Mouse (Mus musculus) forebrain, embryonic 14.5 days (tissue): ENCODE measurements around the gene Kcnh8. TPM values are rescaled to one million over a fixed set of nuclear protein-coding genes. Genes with fewer than 3 reads are reported as not detected.

Source experiments
- ATAC-seq: fragments of 200-750 bp; cut with Nextera tagmentation; 2 replicates; pipeline ENCODE4 v1.8.0; 2017; ENCODE audit warnings: mild to moderate bottlenecking, moderate library complexity
- DNase-seq: peaks from one replicate; pipeline ENCODE4 v3.0.0-alpha.2; 2015; ENCODE audit warnings: low spot score
- H3K27ac ChIP-seq: fragments of 300-500 bp; sonication (generic); 2 replicates; pipeline ENCODE4 v1.5.1; 2014; ENCODE audit warnings: low read depth, mild to moderate bottlenecking, control low read depth, low read length, moderate library complexity
- H3K27me3 ChIP-seq: fragments of 300-500 bp; sonication (generic); replicated peaks from 2 replicates; pipeline ENCODE4 v1.6.1; 2014; ENCODE audit warnings: low read length, control low read depth, mixed read lengths; ENCODE audit not compliant: control insufficient read depth, insufficient read depth
- H3K36me3 ChIP-seq: fragments of 300-500 bp; sonication (generic); 2 replicates; pipeline ENCODE4 v1.6.1; 2014; ENCODE audit warnings: low read length, control low read depth; ENCODE audit not compliant: control insufficient read depth, insufficient read depth
- H3K4me1 ChIP-seq: fragments of 300-500 bp; sonication (generic); 2 replicates; pipeline ENCODE4 v1.6.1; 2014; ENCODE audit warnings: antibody characterized with exemption, low read length, control low read depth; ENCODE audit not compliant: control insufficient read depth, insufficient read depth
- H3K4me2 ChIP-seq: fragments of 300-500 bp; sonication (generic); 2 replicates; pipeline ENCODE4 v1.6.1; 2014; ENCODE audit warnings: mild to moderate bottlenecking, control low read depth, low read length
- H3K4me3 ChIP-seq: fragments of 300-500 bp; sonication (generic); 2 replicates; pipeline ENCODE4 v1.5.1; 2014; ENCODE audit warnings: low read depth, low read length, control low read depth
- H3K9ac ChIP-seq: fragments of 300-500 bp; sonication (generic); 2 replicates; pipeline ENCODE4 v1.6.1; 2014; ENCODE audit warnings: mild to moderate bottlenecking, low read length, control low read depth, moderate library complexity
- H3K9me3 ChIP-seq: fragments of 300-500 bp; sonication (generic); replicated peaks from 2 replicates; pipeline ENCODE4 v1.6.1; 2016; ENCODE audit warnings: low read length, control low read depth, mixed read lengths; ENCODE audit not compliant: control insufficient read depth
- WGBS: fragments of 180-500 bp; shearing (Covaris S2); extraction: QIAGEN DNeasy Blood & Tissue Kit; methylation state at CpG from one replicate; pipeline ENCODE4 v1.1.7; 2014; 5-methylcytosine and 5-hydroxymethylcytosine counted together
- polyA plus RNA-seq: library from polyadenylated mRNA; unstranded; fragments of >200 nt; fragmentation: Nextera tagmentation; extraction: Ambion mirVana; gene quantifications from 2 replicates; pipeline ENCODE4 v1.2.1, GENCODE M21; 2014

The Kcnh8 gene
- polyA plus RNA-seq, 1 experiment from 2014 or later, result 3.4 TPM

GRCm38 (mm10) chr17:52738436-52738835 lies 135.9 kb downstream of the Kcnh8 start:
- Histone ChIP-seq H3K4me3 (no peak overlapping the region), H3K4me1 (no peaks in the 10 kb centered on the region), H3K9ac (no peak overlapping the region), H3K36me3 (no peaks in the 10 kb centered on the region), H3K27me3 (no peaks in the 10 kb centered on the region), H3K4me2 (no peak overlapping the region), H3K27ac (no peak overlapping the region), H3K9me3 (no peaks in the 10 kb centered on the region)
- ATAC-seq (no peak), DNase-seq (no peak)

- H3K9ac ChIP-seq, result no peak overlapping the region
- H3K27ac ChIP-seq, result no peak overlapping the region
- no peak overlapping the region for H3K4me3 ChIP-seq
- DNase-seq (no peak), ATAC-seq (no peak)
- no peaks in the 10 kb centered on the region for H3K9me3 ChIP-seq
- H3K4me1 ChIP-seq, result no peaks in the 10 kb centered on the region
- H3K27me3 ChIP-seq, result no peaks in the 10 kb centered on the region
- no peaks in the 10 kb centered on the region for H3K36me3 ChIP-seq
- no peak overlapping the region for H3K4me2 ChIP-seq
- 62% methylated on average over 3 of the region's 3 CpGs for WGBS
These were observed 185.6 kb downstream of the Kcnh8 start for GRCm38 (mm10) chr17:52788151-52788550.

DNA sequence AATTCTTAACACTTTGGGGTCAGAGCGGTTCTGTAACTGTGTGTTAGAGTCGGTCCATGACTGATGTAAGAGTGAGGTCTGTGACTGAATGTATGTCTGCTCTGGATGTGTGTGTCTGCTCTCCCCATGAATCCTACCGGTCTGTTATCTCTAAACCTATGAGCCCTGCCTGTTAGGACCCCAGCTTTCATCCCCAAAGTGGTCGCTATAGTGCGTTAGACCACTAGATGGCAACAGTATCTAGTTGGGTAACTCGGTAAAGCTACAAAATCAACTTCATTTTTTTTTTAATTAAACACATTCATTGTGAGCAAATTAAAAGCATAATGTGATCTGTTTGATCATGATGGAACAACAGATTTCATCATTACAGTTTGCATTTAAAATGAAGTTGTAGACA lies 202.0 kb downstream of the Kcnh8 start:
- ATAC-seq (no peak), DNase-seq (no peak)
- H3K27ac ChIP-seq, result no peak overlapping the region
- H3K4me3 ChIP-seq, result no peak overlapping the region
- H3K36me3 ChIP-seq, result no peaks in the 10 kb centered on the region
- no peak overlapping the region for H3K9ac ChIP-seq
- H3K9me3 ChIP-seq, result no peaks in the 10 kb centered on the region
- 57% methylated on average over 6 of the region's 6 CpGs for WGBS
- H3K4me1 ChIP-seq, result no peaks in the 10 kb centered on the region
- no peak overlapping the region for H3K4me2 ChIP-seq
- H3K27me3 ChIP-seq, result no peaks in the 10 kb centered on the region

DNA sequence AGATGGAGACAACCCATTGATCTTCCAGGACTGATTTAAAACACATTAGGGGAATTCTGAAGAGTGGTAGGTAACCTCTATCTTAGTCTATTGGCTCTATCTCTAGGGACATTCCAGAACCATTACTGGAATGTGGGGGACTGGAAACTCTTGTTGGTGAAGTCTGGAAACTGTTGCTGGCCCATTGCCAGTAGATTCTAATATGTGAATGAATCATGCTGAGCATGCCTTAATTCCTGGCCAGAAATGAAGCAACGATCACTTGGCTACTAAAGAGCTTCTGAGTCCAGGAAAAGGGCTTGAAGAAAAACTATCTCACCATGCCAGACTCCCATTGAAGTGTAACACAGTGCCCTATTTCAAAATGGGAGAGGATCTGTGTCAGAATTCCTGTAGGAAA lies 208.3 kb downstream of the Kcnh8 start:
- Histone ChIP-seq H3K36me3 (no peaks in the 10 kb centered on the region), H3K4me1 (no peaks in the 10 kb centered on the region), H3K9me3 (no peaks in the 10 kb centered on the region), H3K4me2 (no peak overlapping the region), H3K9ac (no peak overlapping the region), H3K4me3 (no peak overlapping the region), H3K27ac (no peak overlapping the region), H3K27me3 (no peaks in the 10 kb centered on the region)
- no peak for ATAC-seq
- DNase-seq, result peak; percentile 33
- 50% methylated on average over 1 of the region's 1 CpGs for WGBS

DNA sequence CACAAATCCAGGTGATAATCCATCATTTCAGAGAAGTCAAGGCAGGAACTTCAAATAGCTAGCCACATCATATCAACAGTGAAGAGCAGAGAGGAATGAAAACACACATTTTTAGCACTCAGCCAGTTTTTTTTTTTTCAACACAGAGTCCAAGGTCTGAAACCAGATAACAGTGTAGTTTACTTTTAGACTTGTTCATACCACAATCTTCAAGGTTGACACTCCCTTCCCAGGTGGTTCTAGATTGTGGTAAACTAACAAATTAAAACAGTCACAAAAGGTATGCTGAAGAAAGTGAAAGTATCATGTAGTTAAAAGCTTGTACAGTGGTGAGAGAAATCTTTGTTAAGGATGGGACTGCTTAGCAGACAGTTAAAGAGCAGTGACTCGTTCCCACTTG lies 216.5 kb downstream of the Kcnh8 start:
- Histone ChIP-seq H3K27me3 (no peaks in the 10 kb centered on the region), H3K9ac (no peak overlapping the region), H3K36me3 (no peaks in the 10 kb centered on the region), H3K27ac (no peak overlapping the region), H3K4me1 (no peaks in the 10 kb centered on the region), H3K4me2 (no peak overlapping the region), H3K9me3 (no peaks in the 10 kb centered on the region), H3K4me3 (no peak overlapping the region)
- ATAC-seq, result no peak
- no peak for DNase-seq
- 88% methylated on average over 1 of the region's 1 CpGs for WGBS

DNA sequence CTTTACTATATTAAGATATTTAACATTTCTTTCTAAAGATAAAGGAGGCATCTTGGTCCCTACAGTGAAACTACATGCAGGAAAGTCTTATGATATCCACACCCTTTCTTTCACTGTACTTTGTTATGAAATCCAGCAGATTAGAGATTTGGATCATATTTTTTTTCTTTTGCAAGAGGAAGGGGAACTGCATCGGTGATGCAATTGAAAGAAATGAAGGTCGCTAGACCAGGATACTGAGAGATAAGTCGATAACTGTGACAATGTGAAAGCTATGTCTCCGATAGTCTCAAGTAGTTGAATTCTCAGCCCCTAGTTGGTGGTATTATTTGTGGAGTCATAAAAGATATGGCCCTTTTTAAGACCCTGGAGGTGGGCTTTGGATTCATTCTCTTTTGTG lies 227.2 kb downstream of the Kcnh8 start:
- Histone ChIP-seq H3K27ac (no peak overlapping the region), H3K9me3 (no peaks in the 10 kb centered on the region), H3K9ac (no peak overlapping the region), H3K4me2 (no peak overlapping the region), H3K27me3 (no peaks in the 10 kb centered on the region), H3K4me1 (no peaks in the 10 kb centered on the region), H3K36me3 (no peaks in the 10 kb centered on the region), H3K4me3 (no peak overlapping the region)
- ATAC-seq (no peak), DNase-seq (no peak)
- 95% methylated on average over 4 of the region's 4 CpGs for WGBS

DNA sequence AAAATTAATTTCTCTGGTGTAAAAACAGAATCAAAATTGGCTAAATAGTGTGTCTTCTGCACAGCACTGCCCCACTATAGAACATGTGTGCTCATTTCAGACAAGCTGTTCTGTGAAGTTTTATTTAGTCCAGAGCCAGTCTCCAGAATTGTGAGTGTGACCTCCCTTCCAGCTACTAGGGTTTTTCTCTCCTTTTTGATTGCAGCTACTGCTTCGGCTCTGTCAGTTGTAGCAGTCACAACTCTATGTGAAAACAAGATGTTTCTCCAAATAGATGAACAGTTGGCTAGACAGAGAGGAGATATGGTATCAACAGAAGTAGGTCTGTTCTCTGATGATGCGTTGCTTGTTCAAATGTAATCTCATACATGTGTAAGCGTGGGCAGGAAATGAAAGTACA lies 270.7 kb downstream of the Kcnh8 start:
- Histone ChIP-seq H3K4me2 (no peak overlapping the region), H3K27ac (no peak overlapping the region), H3K9me3 (no peaks in the 10 kb centered on the region), H3K4me1 (no peaks in the 10 kb centered on the region), H3K27me3 (no peaks in the 10 kb centered on the region), H3K9ac (no peak overlapping the region), H3K4me3 (no peak overlapping the region), H3K36me3 (no peaks in the 10 kb centered on the region)
- 82% methylated on average over 3 of the region's 3 CpGs for WGBS
- DNase-seq, result peak; percentile 1
- ATAC-seq, result no peak

DNA sequence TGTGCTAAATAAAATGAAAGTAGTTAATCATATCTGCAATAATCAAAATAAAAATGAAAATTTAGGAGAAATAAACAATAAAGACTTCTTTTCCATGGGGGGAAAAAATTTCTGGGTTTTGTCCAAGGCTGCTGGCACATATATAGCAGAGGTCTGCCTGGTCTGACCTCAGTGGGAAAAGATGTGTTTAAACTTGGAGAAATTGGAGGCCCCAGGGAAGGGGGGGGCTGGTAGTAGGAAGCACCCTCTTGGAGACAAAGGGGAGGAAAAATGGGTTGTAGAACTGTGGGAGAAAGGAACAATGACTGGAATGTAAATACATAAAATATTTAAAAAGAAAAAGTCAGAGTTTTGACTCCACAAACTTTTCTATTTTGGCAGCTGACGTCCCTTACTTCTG lies 276.5 kb downstream of the Kcnh8 start:
- Histone ChIP-seq H3K36me3 (no peaks in the 10 kb centered on the region), H3K4me3 (no peak overlapping the region), H3K4me1 (no peaks in the 10 kb centered on the region), H3K27ac (no peak overlapping the region), H3K9me3 (no peaks in the 10 kb centered on the region), H3K4me2 (no peak overlapping the region), H3K9ac (no peak overlapping the region), H3K27me3 (no peaks in the 10 kb centered on the region)
- DNase-seq (no peak), ATAC-seq (no peak)
- 47% methylated on average over 1 of the region's 1 CpGs for WGBS

DNA sequence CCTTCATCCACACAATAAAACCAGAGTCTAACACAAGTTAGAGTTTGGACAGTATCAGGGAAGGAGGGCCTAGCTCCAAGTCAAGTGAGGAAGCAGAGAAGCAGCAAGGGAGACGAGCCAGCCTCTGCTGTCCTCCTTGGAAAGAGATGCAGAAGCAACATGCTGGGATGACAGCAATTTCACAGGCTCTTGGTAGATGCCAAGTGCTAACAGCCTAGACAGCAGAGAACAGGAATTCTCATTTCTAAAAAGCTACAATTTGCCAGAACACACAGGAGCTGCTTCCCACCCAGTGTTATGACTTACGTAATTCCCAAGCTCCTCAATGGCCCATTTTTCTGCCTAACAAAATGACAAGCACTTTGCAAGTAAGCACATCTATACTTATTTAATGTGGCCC lies 277.5 kb downstream of the Kcnh8 start:
- DNase-seq, result peak; percentile 41
- no peak for ATAC-seq
- H3K4me1 ChIP-seq, result no peaks in the 10 kb centered on the region
- no peak overlapping the region for H3K27ac ChIP-seq
- H3K4me2 ChIP-seq, result no peak overlapping the region
- H3K36me3 ChIP-seq, result no peaks in the 10 kb centered on the region
- no peak overlapping the region for H3K9ac ChIP-seq
- H3K27me3 ChIP-seq, result no peaks in the 10 kb centered on the region
- 74% methylated on average over 2 of the region's 2 CpGs for WGBS
- no peaks in the 10 kb centered on the region for H3K9me3 ChIP-seq
- no peak overlapping the region for H3K4me3 ChIP-seq

- Histone ChIP-seq H3K36me3 (no peaks in the 10 kb centered on the region), H3K4me3 (no peak overlapping the region), H3K27ac (no peak overlapping the region), H3K9me3 (no peaks in the 10 kb centered on the region), H3K4me1 (no peaks in the 10 kb centered on the region), H3K9ac (no peak overlapping the region), H3K4me2 (no peak overlapping the region), H3K27me3 (no peaks in the 10 kb centered on the region)
- ATAC-seq (no peak), DNase-seq (no peak)
- 76% methylated on average over 1 of the region's 1 CpGs for WGBS
These were observed 282.7 kb downstream of the Kcnh8 start for GRCm38 (mm10) chr17:52885210-52885609.
